Mouse (Mus musculus) embryonic facial prominence, embryonic 12.5 days (tissue): ENCODE measurements around the gene Chl1. TPM values are rescaled to one million over a fixed set of nuclear protein-coding genes. Genes with fewer than 3 reads are reported as not detected.

Experiments
- ATAC-seq: fragments of 200-750 bp; cut with Nextera tagmentation; 2 replicates; pipeline ENCODE4 v1.8.0; 2017; ENCODE audit not compliant: insufficient number of reproducible peaks, insufficient read depth, low FRiP score, low TSS enrichment
- H3K27ac ChIP-seq: fragments of 300-500 bp; sonication (generic); 2 replicates; pipeline ENCODE4 v1.5.1; 2016; ENCODE audit warnings: mild to moderate bottlenecking
- H3K27me3 ChIP-seq: fragments of 300-500 bp; sonication (generic); 2 replicates; pipeline ENCODE4 v1.6.1; 2016; ENCODE audit warnings: mild to moderate bottlenecking, moderate library complexity
- H3K36me3 ChIP-seq: fragments of 300-500 bp; sonication (generic); 2 replicates; pipeline ENCODE4 v1.6.1; 2016; ENCODE audit warnings: mild to moderate bottlenecking
- H3K4me1 ChIP-seq: fragments of 300-500 bp; sonication (generic); 2 replicates; pipeline ENCODE4 v1.6.1; 2016
- H3K4me2 ChIP-seq: fragments of 300-500 bp; sonication (generic); replicated peaks from 2 replicates; pipeline ENCODE4 v1.6.1; 2016; ENCODE audit warnings: mild to moderate bottlenecking, moderate library complexity
- H3K4me3 ChIP-seq: fragments of 300-500 bp; sonication (generic); 2 replicates; pipeline ENCODE4 v1.5.1; 2016; ENCODE audit warnings: mild to moderate bottlenecking
- H3K9ac ChIP-seq: fragments of 300-500 bp; sonication (generic); 2 replicates; pipeline ENCODE4 v1.6.1; 2016; ENCODE audit warnings: mild to moderate bottlenecking, moderate library complexity
- H3K9me3 ChIP-seq: fragments of 300-500 bp; sonication (generic); 2 replicates; pipeline ENCODE4 v1.6.1; 2016; ENCODE audit warnings: mild to moderate bottlenecking, moderate library complexity
- WGBS: fragments of 180-500 bp; shearing (Covaris S2); methylation state at CpG from one replicate; pipeline ENCODE4 v1.1.7; 2016; 5-methylcytosine and 5-hydroxymethylcytosine counted together
- polyA plus RNA-seq: library from polyadenylated mRNA; unstranded; fragments of >200 nt; fragmentation: Nextera tagmentation; extraction: Ambion mirVana; gene quantifications from 2 replicates; pipeline ENCODE4 v1.2.1, GENCODE M21; 2016

The Chl1 gene
- polyA plus RNA-seq, 1 experiment from 2014 or later: 1.1 TPM

- Histone ChIP-seq H3K4me1 (no peaks in the 10 kb centered on the region), H3K27me3 (no peaks in the 10 kb centered on the region), H3K4me3 (no peak overlapping the region), H3K4me2 (no peak overlapping the region), H3K9me3 (no peaks in the 10 kb centered on the region), H3K9ac (no peak overlapping the region), H3K36me3 (no peaks in the 10 kb centered on the region), H3K27ac (no peak overlapping the region)
- ATAC-seq: no peak
- WGBS: 69% methylated on average over 5 of the region's 5 CpGs
Observed at GRCm38 (mm10) chr6:103676664-103677063, 166.3 kb downstream of the Chl1 start.

- WGBS: 87% methylated on average over 1 of the region's 1 CpGs
Observed at GRCm38 (mm10) chr6:103677072-103677471, 166.7 kb downstream of the Chl1 start.

GRCm38 (mm10) chr6:103682854-103683574, 172.6 kb downstream of the Chl1 start:
- no peaks in the 10 kb centered on the region for H3K27me3 ChIP-seq
- no peak for ATAC-seq
- 15% methylated on average over 8 of the region's 8 CpGs for WGBS

More at GRCm38 (mm10) chr6:103677072-103677471, 166.7 kb downstream of the Chl1 start:
- H3K4me1 ChIP-seq: no peaks in the 10 kb centered on the region
- no peak for ATAC-seq
- H3K27ac ChIP-seq: no peak overlapping the region
- no peak overlapping the region for H3K4me3 ChIP-seq
- H3K4me2 ChIP-seq: no peak overlapping the region
- H3K36me3 ChIP-seq: no peaks in the 10 kb centered on the region
- H3K9ac ChIP-seq: no peak overlapping the region
- no peaks in the 10 kb centered on the region for H3K9me3 ChIP-seq
- H3K27me3 ChIP-seq: no peaks in the 10 kb centered on the region

GRCm38 (mm10) chr6:103692511-103692910, 182.1 kb downstream of the Chl1 start:
- no peak overlapping the region for H3K27ac ChIP-seq
- no peaks in the 10 kb centered on the region for H3K27me3 ChIP-seq
- no peak overlapping the region for H3K4me2 ChIP-seq
- 64% methylated on average over 3 of the region's 3 CpGs for WGBS
- H3K9ac ChIP-seq: no peak overlapping the region
- ATAC-seq: no peak
- no peaks in the 10 kb centered on the region for H3K9me3 ChIP-seq
- no peak overlapping the region for H3K4me3 ChIP-seq
- H3K4me1 ChIP-seq: no peaks in the 10 kb centered on the region
- H3K36me3 ChIP-seq: no peaks in the 10 kb centered on the region

More at GRCm38 (mm10) chr6:103682854-103683574, 172.6 kb downstream of the Chl1 start:
- Histone ChIP-seq H3K4me2 (no peak overlapping the region), H3K9ac (no peak overlapping the region), H3K4me3 (no peak overlapping the region), H3K36me3 (no peaks in the 10 kb centered on the region), H3K27ac (no peak overlapping the region), H3K4me1 (no peaks in the 10 kb centered on the region), H3K9me3 (no peaks in the 10 kb centered on the region)

- Histone ChIP-seq H3K9ac (no peak overlapping the region), H3K27me3 (no peaks in the 10 kb centered on the region), H3K27ac (no peak overlapping the region), H3K9me3 (no peaks in the 10 kb centered on the region), H3K4me2 (no peak overlapping the region), H3K36me3 (no peaks in the 10 kb centered on the region), H3K4me3 (no peak overlapping the region), H3K4me1 (no peaks in the 10 kb centered on the region)
- ATAC-seq: no peak
- 61% methylated on average over 7 of the region's 7 CpGs for WGBS
Observed at GRCm38 (mm10) chr6:103697349-103698028, 187.1 kb downstream of the Chl1 start.

GRCm38 (mm10) chr6:103699482-103699881, 189.1 kb downstream of the Chl1 start:
- H3K36me3 ChIP-seq: no peaks in the 10 kb centered on the region
- no peak overlapping the region for H3K27ac ChIP-seq
- no peak overlapping the region for H3K9ac ChIP-seq
- no peaks in the 10 kb centered on the region for H3K9me3 ChIP-seq
- no peak for ATAC-seq
- H3K4me1 ChIP-seq: no peaks in the 10 kb centered on the region
- H3K4me3 ChIP-seq: no peak overlapping the region
- WGBS: 72% methylated on average over 1 of the region's 1 CpGs
- H3K4me2 ChIP-seq: no peak overlapping the region
- H3K27me3 ChIP-seq: no peaks in the 10 kb centered on the region

- no peaks in the 10 kb centered on the region for H3K9me3 ChIP-seq
- 70% methylated on average over 1 of the region's 1 CpGs for WGBS
- H3K4me2 ChIP-seq: no peak overlapping the region
- no peaks in the 10 kb centered on the region for H3K36me3 ChIP-seq
- H3K27ac ChIP-seq: no peak overlapping the region
- H3K27me3 ChIP-seq: no peaks in the 10 kb centered on the region
- no peak overlapping the region for H3K9ac ChIP-seq
- H3K4me3 ChIP-seq: no peak overlapping the region
- no peak for ATAC-seq
- no peaks in the 10 kb centered on the region for H3K4me1 ChIP-seq
Observed at GRCm38 (mm10) chr6:103699895-103700294, 189.5 kb downstream of the Chl1 start.

GRCm38 (mm10) chr6:103700336-103700735, 189.9 kb downstream of the Chl1 start:
- no peaks in the 10 kb centered on the region for H3K9me3 ChIP-seq
- H3K4me3 ChIP-seq: no peak overlapping the region
- no peak overlapping the region for H3K27ac ChIP-seq
- H3K27me3 ChIP-seq: no peaks in the 10 kb centered on the region
- 74% methylated on average over 7 of the region's 7 CpGs for WGBS
- no peaks in the 10 kb centered on the region for H3K36me3 ChIP-seq
- no peak overlapping the region for H3K9ac ChIP-seq
- no peaks in the 10 kb centered on the region for H3K4me1 ChIP-seq
- ATAC-seq: no peak
- no peak overlapping the region for H3K4me2 ChIP-seq

GRCm38 (mm10) chr6:103706366-103706765, 196.0 kb downstream of the Chl1 start:
- Histone ChIP-seq H3K4me3 (no peak overlapping the region), H3K27me3 (no peaks in the 10 kb centered on the region), H3K9me3 (no peaks in the 10 kb centered on the region), H3K9ac (no peak overlapping the region), H3K4me1 (no peaks in the 10 kb centered on the region), H3K36me3 (no peaks in the 10 kb centered on the region), H3K4me2 (no peak overlapping the region), H3K27ac (no peak overlapping the region)
- WGBS: 78% methylated on average over 3 of the region's 3 CpGs
- ATAC-seq: no peak

GRCm38 (mm10) chr6:103739291-103739690, 228.9 kb downstream of the Chl1 start:
- Histone ChIP-seq H3K9ac (no peak overlapping the region), H3K4me3 (no peak overlapping the region), H3K4me2 (no peak overlapping the region), H3K4me1 (no peaks in the 10 kb centered on the region), H3K27ac (no peak overlapping the region), H3K36me3 (no peaks in the 10 kb centered on the region), H3K27me3 (no peaks in the 10 kb centered on the region), H3K9me3 (no peaks in the 10 kb centered on the region)
- ATAC-seq: no peak

GRCm38 (mm10) chr6:103742784-103743183, 232.4 kb downstream of the Chl1 start:
- Histone ChIP-seq H3K27ac (no peak overlapping the region), H3K4me2 (no peak overlapping the region), H3K9ac (no peak overlapping the region), H3K4me1 (no peaks in the 10 kb centered on the region), H3K27me3 (no peaks in the 10 kb centered on the region), H3K4me3 (no peak overlapping the region), H3K36me3 (no peaks in the 10 kb centered on the region), H3K9me3 (no peaks in the 10 kb centered on the region)
- no peak for ATAC-seq
- 58% methylated on average over 3 of the region's 3 CpGs for WGBS

- Histone ChIP-seq H3K4me2 (no peak overlapping the region), H3K4me1 (no peaks in the 10 kb centered on the region), H3K9ac (no peak overlapping the region), H3K27ac (no peak overlapping the region), H3K4me3 (no peak overlapping the region), H3K9me3 (no peaks in the 10 kb centered on the region), H3K27me3 (no peaks in the 10 kb centered on the region), H3K36me3 (no peaks in the 10 kb centered on the region)
- WGBS: 33% methylated on average over 4 of the region's 4 CpGs
- ATAC-seq: no peak
Observed at GRCm38 (mm10) chr6:103746103-103746502, 235.7 kb downstream of the Chl1 start.
